Mouse (Mus musculus) forebrain, embryonic 16.5 days (tissue): Measurements from ENCODE around the gene Srrd. TPM values are rescaled to one million over a fixed set of nuclear protein-coding genes. Genes with fewer than 3 reads are reported as not detected.
A peak's percentile ranks its signal among the peaks of the same experiment; 100 is the strongest.

Experiments
- ATAC-seq: fragments of 200-750 bp; cut with Nextera tagmentation; 2 replicates; pipeline ENCODE4 v1.8.0; 2017; ENCODE audit warnings: mild to moderate bottlenecking, moderate library complexity
- H3K27ac ChIP-seq: fragments of 300-500 bp; sonication (generic); 2 replicates; pipeline ENCODE4 v1.5.1; 2014; ENCODE audit warnings: low read length, control low read depth
- H3K27me3 ChIP-seq: fragments of 300-500 bp; sonication (generic); replicated peaks from 2 replicates; pipeline ENCODE4 v1.6.1; 2014; ENCODE audit warnings: low read length; ENCODE audit not compliant: control insufficient read depth, insufficient read depth
- H3K36me3 ChIP-seq: fragments of 300-500 bp; sonication (generic); 2 replicates; pipeline ENCODE4 v1.6.1; 2014; ENCODE audit not compliant: control insufficient read depth, insufficient read depth
- H3K4me1 ChIP-seq: fragments of 300-500 bp; sonication (generic); replicated peaks from 2 replicates; pipeline ENCODE4 v1.6.1; 2014; ENCODE audit warnings: low read length; ENCODE audit not compliant: control insufficient read depth, insufficient read depth
- H3K4me2 ChIP-seq: fragments of 300-500 bp; sonication (generic); 2 replicates; pipeline ENCODE4 v1.6.1; 2014; ENCODE audit warnings: mild to moderate bottlenecking, low read length, control low read depth
- H3K4me3 ChIP-seq: fragments of 300-500 bp; sonication (generic); replicated peaks from 2 replicates; pipeline ENCODE4 v1.5.1; 2014; ENCODE audit warnings: mild to moderate bottlenecking, low read length, control low read depth
- H3K9ac ChIP-seq: fragments of 300-500 bp; sonication (generic); replicated peaks from 2 replicates; pipeline ENCODE4 v1.6.1; 2014; ENCODE audit warnings: low read depth, low read length, control low read depth
- H3K9me3 ChIP-seq: fragments of 300-500 bp; sonication (generic); 2 replicates; pipeline ENCODE4 v1.6.1; 2016; ENCODE audit warnings: low read length; ENCODE audit not compliant: control insufficient read depth
- WGBS: fragments of 180-500 bp; shearing (Covaris S2); extraction: QIAGEN DNeasy Blood & Tissue Kit; methylation state at CpG from one replicate; pipeline ENCODE4 v1.1.7; 2014; 5-methylcytosine and 5-hydroxymethylcytosine counted together
- polyA plus RNA-seq: library from polyadenylated mRNA; unstranded; fragments of >200 nt; fragmentation: Nextera tagmentation; extraction: Ambion mirVana; gene quantifications from 2 replicates; pipeline ENCODE4 v1.2.1, GENCODE M21; 2015

Gene Srrd
- 52.6 and 62.5 TPM in 2 replicates for polyA plus RNA-seq

GRCm38 (mm10) chr5:112342463-112343204 lies at the start of gene Srrd, which contains the start of gene Hps4:
Gene Srrd (minus strand): TSS chr5:112343040.
Gene Hps4 (plus strand): TSS chr5:112343083.
- Histone ChIP-seq H3K36me3 (peaks cover 10% of the 10 kb centered on the region), H3K4me3 (peak within 1 kb of the TSS; percentile 61), H3K27me3 (no peaks in the 10 kb centered on the region), H3K27ac (peak within 1 kb of the TSS; percentile 46; the same call in 1 of the 2 replicates), H3K4me2 (peak within 1 kb of the TSS; percentile 84), H3K4me1 (peaks cover 30% of the 10 kb centered on the region), H3K9me3 (no peaks in the 10 kb centered on the region), H3K9ac (peak within 1 kb of the TSS; percentile 86)
- ATAC-seq = peak; percentile 85
- 2% methylated on average over 45 of the region's 64 CpGs for WGBS

GRCm38 (mm10) chr5:112391676-112392323 lies 49.0 kb upstream of the Srrd start:
- H3K4me2 ChIP-seq = no peak overlapping the region
- peaks cover 46% of the 10 kb centered on the region for H3K4me1 ChIP-seq
- no peaks in the 10 kb centered on the region for H3K9me3 ChIP-seq
- peak overlapping the region; percentile 29 for H3K9ac ChIP-seq
- H3K4me3 ChIP-seq = no peak overlapping the region
- H3K27me3 ChIP-seq = no peaks in the 10 kb centered on the region
- no peak overlapping the region for H3K27ac ChIP-seq
- peaks cover 18% of the 10 kb centered on the region for H3K36me3 ChIP-seq
- ATAC-seq = no peak
- WGBS = 71% methylated on average over 27 of the region's 27 CpGs

- H3K9me3 ChIP-seq = no peaks in the 10 kb centered on the region
- H3K4me2 ChIP-seq = no peak overlapping the region
- H3K36me3 ChIP-seq = peaks cover 22% of the 10 kb centered on the region
- no peak for ATAC-seq
- 70% methylated on average over 16 of the region's 16 CpGs for WGBS
- H3K4me3 ChIP-seq = no peak overlapping the region
- no peak overlapping the region for H3K27ac ChIP-seq
- no peak overlapping the region for H3K9ac ChIP-seq
- peaks cover 44% of the 10 kb centered on the region for H3K4me1 ChIP-seq
- no peaks in the 10 kb centered on the region for H3K27me3 ChIP-seq
Observed at GRCm38 (mm10) chr5:112391002-112391401, 48.2 kb upstream of the Srrd start.

GRCm38 (mm10) chr5:112389352-112389751 lies 46.5 kb upstream of the Srrd start:
- H3K36me3 ChIP-seq = peaks cover 29% of the 10 kb centered on the region

GRCm38 (mm10) chr5:112385973-112386372 lies 43.1 kb upstream of the Srrd start:
- Histone ChIP-seq H3K27ac (no peak overlapping the region), H3K4me3 (no peak overlapping the region), H3K9ac (no peak overlapping the region), H3K36me3 (peaks cover 27% of the 10 kb centered on the region), H3K4me2 (no peak overlapping the region), H3K9me3 (no peaks in the 10 kb centered on the region), H3K4me1 (peaks cover 29% of the 10 kb centered on the region), H3K27me3 (no peaks in the 10 kb centered on the region)
- 84% methylated on average over 2 of the region's 2 CpGs for WGBS
- no peak for ATAC-seq

More at GRCm38 (mm10) chr5:112389352-112389751, 46.5 kb upstream of the Srrd start:
- no peak for ATAC-seq
- Histone ChIP-seq H3K9me3 (no peaks in the 10 kb centered on the region), H3K4me1 (peaks cover 36% of the 10 kb centered on the region), H3K27me3 (no peaks in the 10 kb centered on the region), H3K4me3 (no peak overlapping the region), H3K9ac (peak overlapping the region; percentile 25; the same call in 1 of the 2 replicates), H3K27ac (no peak overlapping the region), H3K4me2 (no peak overlapping the region; the same call in 1 of the 2 replicates)
- WGBS = 78% methylated on average over 9 of the region's 9 CpGs

GRCm38 (mm10) chr5:112384805-112385472 lies 42.1 kb upstream of the Srrd start:
- 91% methylated on average over 13 of the region's 13 CpGs for WGBS
- Histone ChIP-seq H3K27ac (no peak overlapping the region), H3K4me2 (no peak overlapping the region), H3K4me3 (no peak overlapping the region), H3K36me3 (peaks cover 22% of the 10 kb centered on the region), H3K9ac (no peak overlapping the region), H3K27me3 (no peaks in the 10 kb centered on the region), H3K4me1 (peaks cover 20% of the 10 kb centered on the region), H3K9me3 (no peaks in the 10 kb centered on the region)
- no peak for ATAC-seq

- no peak overlapping the region for H3K4me3 ChIP-seq
- no peak overlapping the region for H3K9ac ChIP-seq
- peak; percentile 37; the same call in 1 of the 2 replicates for ATAC-seq
- peaks cover 12% of the 10 kb centered on the region for H3K4me1 ChIP-seq
- H3K4me2 ChIP-seq = no peak overlapping the region
- no peak overlapping the region for H3K27ac ChIP-seq
- H3K36me3 ChIP-seq = peaks cover 18% of the 10 kb centered on the region
- 60% methylated on average over 16 of the region's 17 CpGs for WGBS
- no peaks in the 10 kb centered on the region for H3K27me3 ChIP-seq
- no peaks in the 10 kb centered on the region for H3K9me3 ChIP-seq
Observed at GRCm38 (mm10) chr5:112382641-112383330, 39.9 kb upstream of the Srrd start.

- Histone ChIP-seq H3K9ac (no peak overlapping the region), H3K27me3 (no peaks in the 10 kb centered on the region), H3K36me3 (peaks cover 15% of the 10 kb centered on the region), H3K4me3 (no peak overlapping the region), H3K4me2 (no peak overlapping the region), H3K27ac (no peak overlapping the region), H3K4me1 (peaks cover 12% of the 10 kb centered on the region), H3K9me3 (no peaks in the 10 kb centered on the region)
- 59% methylated on average over 9 of the region's 9 CpGs for WGBS
- peak; percentile 14; the same call in 1 of the 2 replicates for ATAC-seq
Observed at GRCm38 (mm10) chr5:112382042-112382441, 39.2 kb upstream of the Srrd start.
